Mouse (Mus musculus) C2C12 (cell line): Measurements from ENCODE around the gene Cyp2d40. TPM values are rescaled to one million over a fixed set of nuclear protein-coding genes. Genes with fewer than 3 reads are reported as not detected.
"Not testable (repeated sequence)": the region's sequence is repeated elsewhere in the genome, so short reads cannot be mapped to it uniquely, and the experiment has no call there.

Source experiments
- H3K27me3 ChIP-seq: one replicate; pipeline ENCODE4 v1.6.1; 2011; ENCODE audit not compliant: control insufficient read depth, insufficient read depth, insufficient read length
- H3K36me3 ChIP-seq: one replicate; pipeline ENCODE4 v1.6.1; 2011; ENCODE audit not compliant: control insufficient read depth, insufficient read depth
- H3K4me3 ChIP-seq: one replicate; pipeline ENCODE4 v1.5.1; 2011; ENCODE audit warnings: mild to moderate bottlenecking, control low read depth; ENCODE audit not compliant: poor library complexity, insufficient read depth, severe bottlenecking
- H3K79me2 ChIP-seq: one replicate; pipeline ENCODE4 v1.6.1; 2011; ENCODE audit not compliant: control insufficient read depth, insufficient read depth
- H3K79me3 ChIP-seq: one replicate; pipeline ENCODE4 v1.6.1; 2011; ENCODE audit warnings: low read depth, control low read depth
- H3ac ChIP-seq: one replicate; pipeline ENCODE3; 2011; ENCODE audit warnings: low read depth; ENCODE audit not compliant: control insufficient read depth, insufficient read length
- CEBPB ChIP-seq: IDR thresholded peaks from one replicate; pipeline ENCODE4 v1.6.1; 2011; ENCODE audit warnings: low read depth, mild to moderate bottlenecking, control low read depth, moderate library complexity
- CTCF ChIP-seq: IDR thresholded peaks from one replicate; pipeline ENCODE4 v1.5.1; 2011; ENCODE audit not compliant: control insufficient read depth, insufficient read depth, insufficient read length
- FOSL1 ChIP-seq: IDR thresholded peaks from one replicate; pipeline ENCODE4 v1.8.0; 2011; ENCODE audit warnings: mild to moderate bottlenecking, low read length; ENCODE audit not compliant: poor library complexity, insufficient read depth, severe bottlenecking
- MAX ChIP-seq: IDR thresholded peaks from one replicate; pipeline ENCODE4 v1.6.1; 2011; ENCODE audit warnings: mild to moderate bottlenecking, control low read depth
- MYOD1 ChIP-seq: IDR thresholded peaks from one replicate; pipeline ENCODE4 v1.6.1; 2011; ENCODE audit warnings: low read depth; ENCODE audit not compliant: control insufficient read depth, insufficient read length
- MYOG ChIP-seq: IDR thresholded peaks from one replicate; pipeline ENCODE4 v1.6.1; 2011; ENCODE audit not compliant: control insufficient read depth, insufficient read length; ENCODE audit errors: extremely low read depth
- USF1 ChIP-seq: IDR thresholded peaks from one replicate; pipeline ENCODE4 v1.6.1; 2011; ENCODE audit warnings: low read depth, mild to moderate bottlenecking, control low read depth, moderate library complexity
- microRNA-seq: library from miRNA; unstranded; fragments of <30 nt; microRNA quantifications from one replicate; pipeline ENCODE4, GENCODE M21; 2019; ENCODE audit warnings: borderline microRNAs expressed
- polyA plus RNA-seq: library from polyadenylated mRNA; unstranded; fragments of >200 nt; fragmentation: generic; extraction: Trizol; gene quantifications from one replicate; pipeline ENCODE4 v1.2.1, GENCODE M21; 2012; ENCODE audit warnings: missing spikeins

The Cyp2d40 gene
- polyA plus RNA-seq, 1 experiment: not detected

DNA sequence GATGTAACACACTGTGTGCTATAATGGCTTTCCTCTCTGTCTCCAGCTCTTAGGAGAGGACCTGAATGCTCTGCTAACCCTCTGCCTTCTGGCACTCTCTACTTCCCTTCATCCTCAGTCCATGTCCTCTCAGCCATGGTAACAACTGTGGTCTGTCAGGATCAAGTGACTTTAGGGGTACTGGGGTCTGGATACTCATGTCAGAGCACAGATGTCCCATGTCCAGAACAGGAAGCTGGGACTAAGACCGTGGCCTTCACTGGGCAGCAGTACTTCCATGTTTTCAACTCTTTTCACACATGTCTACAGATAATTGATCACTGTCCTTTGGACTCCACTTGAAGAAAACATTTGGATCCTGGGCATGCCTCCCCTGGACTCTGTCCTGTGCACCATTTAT, 19.8 kb upstream of the Cyp2d40 start:
- Histone ChIP-seq H3K79me2 (no peaks in the 10 kb centered on the region), H3K4me3 (no peak overlapping the region), H3K27me3 (no peaks in the 10 kb centered on the region), H3ac (no peak overlapping the region), H3K79me3 (no peaks in the 10 kb centered on the region), H3K36me3 (no peaks in the 10 kb centered on the region)
- TF ChIP-seq MYOG: no peak
- TF ChIP-seq CEBPB: no peak
- no peak for TF ChIP-seq CTCF
- no peak for TF ChIP-seq FOSL1
- TF ChIP-seq MYOD1: no peak
- TF ChIP-seq USF1: no peak
- TF ChIP-seq MAX: no peak

DNA sequence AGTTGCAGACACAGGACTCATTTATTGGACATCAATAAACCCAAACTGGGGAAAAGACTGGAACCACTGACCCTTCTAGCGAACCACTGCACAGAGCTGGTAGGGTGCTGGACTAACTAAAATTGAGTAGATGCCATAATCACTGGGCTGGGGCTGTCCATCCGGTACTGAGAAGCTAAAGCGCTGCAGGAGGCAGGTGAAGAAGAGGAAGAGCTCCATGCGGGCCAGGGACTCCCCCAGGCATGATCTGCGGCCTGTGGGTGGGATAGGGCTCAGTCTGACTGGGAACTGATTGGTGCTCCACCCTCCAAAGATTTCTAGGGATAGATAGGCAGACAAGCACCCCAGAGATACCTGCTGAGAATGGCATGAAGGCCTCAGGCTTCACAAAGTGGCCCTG, 13.9 kb upstream of the Cyp2d40 start:
- not testable (repeated sequence) for H3ac ChIP-seq, H3K27me3 ChIP-seq, H3K4me3 ChIP-seq

DNA sequence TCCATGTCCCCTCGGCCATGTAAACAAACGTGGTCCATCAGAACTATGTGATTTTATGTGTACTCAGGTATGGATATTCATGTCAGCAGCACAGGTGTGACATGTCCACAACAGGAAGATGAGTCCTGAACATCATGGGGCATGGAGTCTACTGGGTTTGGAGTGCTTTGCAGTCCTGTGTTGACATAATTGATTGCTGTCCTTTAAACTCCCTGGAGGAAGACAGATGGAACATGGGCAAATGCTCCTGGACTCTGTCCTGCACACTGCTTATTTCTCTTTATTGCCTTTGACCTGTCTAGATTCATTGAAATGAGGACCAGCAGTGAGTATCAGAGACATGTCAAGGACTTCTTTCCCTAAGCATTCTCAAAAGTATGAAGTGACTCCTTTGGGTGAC, 2.0 kb upstream of the Cyp2d40 start:
- Histone ChIP-seq H3K36me3 (no peaks in the 10 kb centered on the region), H3K79me2 (no peaks in the 10 kb centered on the region), H3K79me3 (no peaks in the 10 kb centered on the region), H3ac (no peak overlapping the region), H3K27me3 (peaks cover 7% of the 10 kb centered on the region), H3K4me3 (no peak overlapping the region)
- no peak for TF ChIP-seq MYOD1
- no peak for TF ChIP-seq CEBPB
- TF ChIP-seq FOSL1: no peak

More for the DNA sequence above, 13.9 kb upstream of the Cyp2d40 start:
- H3K79me2 ChIP-seq, H3K36me3 ChIP-seq, H3K79me3 ChIP-seq: not testable (repeated sequence)

DNA sequence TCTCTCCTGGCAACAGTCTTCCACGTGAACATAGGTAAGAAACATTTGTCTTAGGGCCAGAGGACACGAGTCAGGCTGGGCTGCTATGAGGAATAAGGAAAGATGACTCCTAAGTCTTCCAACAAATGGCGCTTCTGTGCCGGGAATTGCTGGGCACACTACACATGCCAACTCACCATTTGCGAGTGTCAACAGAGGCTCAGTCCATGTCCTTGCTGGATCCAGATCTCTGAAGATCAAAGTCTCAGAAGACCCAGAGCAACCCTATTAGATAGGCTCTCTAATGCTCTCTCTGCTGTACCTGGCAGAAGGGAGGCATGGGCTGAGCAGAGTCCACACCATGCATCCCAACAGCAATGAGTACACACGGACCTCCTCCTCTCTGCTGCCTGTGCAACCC, 898 bp upstream of the Cyp2d40 start:
- Histone ChIP-seq H3K4me3 (no peak overlapping the region), H3K36me3 (no peaks in the 10 kb centered on the region), H3K79me2 (no peaks in the 10 kb centered on the region), H3ac (no peak overlapping the region), H3K79me3 (no peaks in the 10 kb centered on the region), H3K27me3 (peaks cover 7% of the 10 kb centered on the region)
- TF ChIP-seq CTCF (no peak), CEBPB (no peak), FOSL1 (no peak), MYOD1 (no peak), MAX (no peak), USF1 (no peak), MYOG (no peak)

DNA sequence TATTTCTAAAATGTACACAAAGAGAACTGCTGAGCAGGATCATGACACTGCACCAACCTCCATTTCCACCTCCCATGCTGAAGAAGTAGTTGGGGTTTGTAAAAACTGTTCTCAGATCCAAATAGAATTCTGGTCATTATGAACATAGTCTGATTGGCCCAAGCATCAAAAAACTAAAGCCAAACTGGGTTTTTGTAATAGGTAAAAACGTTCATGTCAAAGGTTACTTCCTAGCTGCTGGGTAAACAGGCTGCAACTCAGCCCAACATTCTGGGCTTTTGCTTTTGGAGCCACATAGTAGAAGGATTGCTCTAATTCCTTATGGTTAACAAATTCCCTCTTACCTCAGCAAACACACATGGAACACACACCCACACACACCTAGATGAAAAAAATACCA, 15.8 kb downstream of the Cyp2d40 start:
- Histone ChIP-seq H3K79me3 (no peaks in the 10 kb centered on the region), H3K79me2 (no peaks in the 10 kb centered on the region), H3ac (no peak overlapping the region), H3K27me3 (no peaks in the 10 kb centered on the region), H3K36me3 (no peaks in the 10 kb centered on the region), H3K4me3 (no peak overlapping the region)
- TF ChIP-seq MYOG: no peak
- no peak for TF ChIP-seq USF1
- TF ChIP-seq CEBPB: no peak
- TF ChIP-seq CTCF: no peak
- TF ChIP-seq MYOD1: no peak
- no peak for TF ChIP-seq FOSL1
- no peak for TF ChIP-seq MAX

DNA sequence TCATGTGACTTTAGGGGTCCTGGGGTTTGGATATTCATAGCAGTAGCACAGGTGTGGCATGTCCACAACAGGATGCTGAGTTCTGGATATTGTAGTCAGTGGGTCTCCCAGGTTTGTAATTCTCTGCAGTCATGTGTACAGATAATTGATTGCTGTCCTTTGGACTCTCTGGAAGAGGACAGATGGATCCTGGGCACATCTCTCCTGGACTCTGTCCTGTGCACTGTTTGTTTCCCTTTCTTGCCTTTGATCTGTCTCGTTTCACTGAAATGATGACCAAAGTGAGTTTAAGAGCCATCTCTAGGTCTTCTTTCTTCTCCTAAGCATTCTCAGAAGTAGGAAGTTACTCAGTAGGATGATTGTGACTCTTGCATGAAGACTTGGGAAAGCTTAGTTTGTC, 16.5 kb downstream of the Cyp2d40 start:
- Histone ChIP-seq H3K36me3 (no peaks in the 10 kb centered on the region), H3K27me3 (no peaks in the 10 kb centered on the region), H3K79me3 (no peaks in the 10 kb centered on the region), H3K79me2 (no peaks in the 10 kb centered on the region), H3K4me3 (no peak overlapping the region), H3ac (no peak overlapping the region)
- TF ChIP-seq CTCF: no peak

DNA sequence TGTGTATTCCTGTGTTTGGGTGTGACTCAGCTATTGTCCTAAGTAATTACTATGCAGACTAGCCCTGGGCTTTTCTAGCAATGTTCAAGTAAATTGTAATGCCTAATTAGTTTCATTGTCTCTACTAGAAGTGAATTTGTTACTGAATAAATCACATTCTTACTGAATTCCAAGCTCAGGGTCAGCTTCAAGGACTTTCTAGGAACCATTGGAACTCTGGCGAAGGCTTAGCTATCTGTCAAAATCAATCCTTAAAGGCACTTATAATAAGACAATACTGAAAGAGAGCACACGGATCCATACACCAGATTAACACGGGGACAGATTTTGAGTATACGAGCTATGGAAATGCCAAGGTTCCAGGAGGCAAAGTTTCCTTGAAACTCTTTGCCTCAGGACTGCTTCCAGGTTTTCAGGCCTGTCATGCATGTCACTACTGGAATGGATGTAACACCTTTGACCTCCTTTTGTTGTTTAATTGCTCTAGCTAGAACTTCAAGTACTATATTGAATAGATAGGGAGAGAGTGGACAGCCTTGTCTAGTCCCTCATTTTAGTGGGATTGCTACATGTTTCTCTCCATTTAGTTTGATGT, 30.6 kb downstream of the Cyp2d40 start:
- H3K4me3 ChIP-seq, H3K36me3 ChIP-seq, H3K79me3 ChIP-seq, H3ac ChIP-seq, H3K79me2 ChIP-seq, H3K27me3 ChIP-seq: not testable (repeated sequence)

Small RNA genes lying within 50 kb of the gene (microRNA-seq; reads per million reads assigned to microRNA genes)
- gene Gm27618: not detected

Other genes with a start within 250 kb of the Cyp2d40 start
- gene Cyp2d12, start 209.1 kb downstream of the Cyp2d40 start, polyA plus RNA-seq: not detected
- gene Cyp2d34, start 143.2 kb downstream of the Cyp2d40 start, polyA plus RNA-seq: not detected
- gene Cyp2d26, start 30.1 kb upstream of the Cyp2d40 start, polyA plus RNA-seq: not detected
- 13.0 TPM for gene Tcf20, start 223.7 kb upstream of the Cyp2d40 start, polyA plus RNA-seq